Mouse (Mus musculus): ENCODE data around the gene Gm3558.
A peak's percentile ranks its signal among the peaks of the same experiment; 100 is the strongest.
"Not testable (repeated sequence)": the region's sequence is repeated elsewhere in the genome, so short reads cannot be mapped to it uniquely, and the experiment has no call there.

Gene Gm3558

GRCm38 (mm10) chr14:7568382-7568781 is at the start of gene Gm3558:
TSS of gene Gm3558 (minus strand) at chr14:7568566.
- not testable (repeated sequence) for DNase-seq (ENCODE audit: low read depth, low spot score)

- DNase-seq (ENCODE audit: low read depth, low spot score), result not testable (repeated sequence)
These were observed 27.1 kb upstream of the Gm3558 start, which contains the start of gene Gm10338 for GRCm38 (mm10) chr14:7595492-7595891. TSS of gene Gm10338 (minus strand) at chr14:7595592.

- peak; percentile 0 for DNase-seq (ENCODE audit: low read depth, low spot score)
These were observed 476 bp downstream of the Gm3558 start for GRCm38 (mm10) chr14:7567890-7568289.

GRCm38 (mm10) chr14:7567266-7567665 is 1.1 kb downstream of the Gm3558 start:
- not testable (repeated sequence) for DNase-seq (ENCODE audit: low read depth, low spot score)

All from mesoderm, embryonic 11.5 days (tissue).